Mouse (Mus musculus): Measurements from ENCODE around the gene Fkbp11. TPM values are rescaled to one million over a fixed set of nuclear protein-coding genes. Genes with fewer than 3 reads are reported as not detected.

The Fkbp11 gene
- polyA plus RNA-seq, 1 experiment = not detected

DNA sequence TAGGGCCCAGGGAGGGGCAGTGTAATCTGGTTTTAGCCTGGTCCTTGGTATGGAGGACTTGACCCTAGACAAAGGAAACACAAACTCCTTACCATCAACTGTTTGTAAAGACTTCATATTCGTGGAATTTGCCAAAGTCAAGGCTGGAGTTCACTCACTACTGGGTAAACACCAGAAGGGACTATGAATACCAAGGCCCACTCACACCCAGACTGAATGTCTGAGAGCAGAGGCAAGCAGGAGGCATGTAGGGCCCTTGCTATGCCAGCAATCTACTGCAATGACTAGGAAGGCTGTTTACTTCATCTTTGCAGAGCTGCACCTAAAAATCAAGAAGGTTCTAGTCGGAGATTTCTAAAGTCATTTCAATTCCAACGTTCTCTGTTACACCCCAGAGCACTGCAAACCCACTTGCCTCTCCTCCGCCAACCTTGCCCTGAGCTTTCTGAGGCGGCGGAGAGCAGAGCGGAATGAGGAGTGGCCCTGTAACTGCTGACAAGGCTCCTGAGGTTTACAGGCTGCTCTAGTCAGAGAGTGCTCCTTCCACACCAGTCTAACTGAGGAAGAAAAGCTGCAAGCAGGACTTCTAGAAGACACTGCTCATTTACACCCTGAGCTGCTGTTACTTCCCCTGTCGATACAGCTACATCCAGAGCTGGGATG is 14.9 kb upstream of the Fkbp11 start:
- no peak for TF ChIP-seq POLR2A (IDR thresholded peaks at IDR 0.05; ENCODE audit: insufficient read depth, low read depth, low read length)
- TF ChIP-seq CTCF (IDR thresholded peaks at IDR 0.05; ENCODE audit: insufficient read depth, low read depth, low read length) = no peak
- WGBS = 61% methylated on average over 8 of the region's 8 CpGs
- H3K4me3 ChIP-seq (ENCODE audit: insufficient read depth, low read depth, low read length) = no peak overlapping the region
- peaks cover 32% of the 10 kb centered on the region for H3K4me1 ChIP-seq (ENCODE audit: control insufficient read depth, insufficient read depth, low read length)
- no peak overlapping the region for H3K27ac ChIP-seq (ENCODE audit: insufficient read depth, low read depth, low read length)

DNA sequence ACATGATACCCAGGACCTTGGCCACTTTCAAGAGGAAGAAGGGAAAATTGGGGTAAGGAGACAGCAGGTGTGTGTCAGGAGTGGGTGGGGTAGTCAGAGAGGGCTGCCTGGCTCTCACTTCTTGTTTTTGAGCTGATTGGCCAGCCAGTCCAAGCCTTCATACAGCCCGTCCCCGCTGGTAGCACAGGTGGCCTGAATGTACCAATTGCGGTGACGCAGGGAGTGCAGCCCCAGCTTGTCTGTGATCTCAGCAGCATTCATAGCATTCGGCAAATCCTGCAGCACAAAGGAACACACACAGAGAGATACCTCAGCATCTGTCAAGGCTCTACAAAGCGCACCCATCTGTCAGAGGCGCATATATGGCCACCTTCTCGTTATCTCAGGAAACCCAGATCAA is 12.2 kb upstream of the Fkbp11 start:
- 74% methylated on average over 8 of the region's 8 CpGs for WGBS

DNA sequence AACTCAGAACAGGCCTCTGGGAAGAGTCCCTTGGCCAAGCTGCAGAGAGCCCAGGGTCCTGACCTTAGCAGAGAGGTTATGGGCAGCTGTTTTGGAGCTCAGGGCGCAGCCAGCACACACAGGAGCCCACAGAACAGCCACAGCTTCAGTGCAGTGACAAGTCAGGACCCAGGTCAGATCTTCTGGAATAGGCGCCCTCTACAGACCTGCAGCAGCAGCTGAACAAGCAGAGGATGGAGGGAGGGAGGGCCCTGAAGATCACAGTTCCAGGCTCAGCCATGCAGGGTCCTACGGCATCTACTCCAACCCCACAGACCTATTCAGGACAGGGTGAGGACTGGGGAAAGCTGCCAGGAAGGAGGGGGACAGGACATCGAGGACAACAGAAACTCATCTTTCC is 10.8 kb upstream of the Fkbp11 start:
- WGBS = 69% methylated on average over 4 of the region's 4 CpGs
- no peak overlapping the region for H3K27ac ChIP-seq (ENCODE audit: insufficient read depth, low read depth, low read length)
- H3K4me1 ChIP-seq (ENCODE audit: control insufficient read depth, insufficient read depth, low read length) = peaks cover 20% of the 10 kb centered on the region
- TF ChIP-seq POLR2A (IDR thresholded peaks at IDR 0.05; ENCODE audit: insufficient read depth, low read depth, low read length) (no peak), CTCF (IDR thresholded peaks at IDR 0.05; ENCODE audit: insufficient read depth, low read depth, low read length) (no peak)
- no peak overlapping the region for H3K4me3 ChIP-seq (ENCODE audit: insufficient read depth, low read depth, low read length)

More for the DNA sequence above, 12.2 kb upstream of the Fkbp11 start:
- no peak overlapping the region for H3K27ac ChIP-seq (ENCODE audit: insufficient read depth, low read depth, low read length)
- TF ChIP-seq CTCF (IDR thresholded peaks at IDR 0.05; ENCODE audit: insufficient read depth, low read depth, low read length) (no peak), POLR2A (IDR thresholded peaks at IDR 0.05; ENCODE audit: insufficient read depth, low read depth, low read length) (no peak)
- no peak overlapping the region for H3K4me3 ChIP-seq (ENCODE audit: insufficient read depth, low read depth, low read length)
- peaks cover 27% of the 10 kb centered on the region for H3K4me1 ChIP-seq (ENCODE audit: control insufficient read depth, insufficient read depth, low read length)

DNA sequence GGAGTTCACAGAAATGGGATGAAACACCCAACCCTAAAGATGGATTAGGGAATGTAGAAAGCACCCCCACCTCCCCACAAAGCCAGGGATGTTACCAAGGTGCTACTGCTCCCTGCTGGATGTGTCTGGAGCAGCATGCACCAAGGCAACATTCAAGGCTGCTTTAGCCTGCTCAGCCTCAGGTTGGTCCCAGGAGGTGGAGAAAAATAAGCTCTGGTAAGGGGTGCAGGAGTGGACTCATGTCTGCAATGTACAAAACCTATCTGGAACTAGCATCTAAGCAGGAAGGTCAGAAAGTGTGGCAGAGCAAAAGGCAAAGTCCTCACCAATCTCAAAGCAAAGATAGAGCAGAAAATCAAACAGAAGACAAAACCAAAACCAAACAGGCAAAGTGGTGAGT is 9.9 kb upstream of the Fkbp11 start:
- Histone ChIP-seq H3K4me3 (ENCODE audit: insufficient read depth, low read depth, low read length) (no peak overlapping the region), H3K27ac (ENCODE audit: insufficient read depth, low read depth, low read length) (no peak overlapping the region), H3K4me1 (ENCODE audit: control insufficient read depth, insufficient read depth, low read length) (peaks cover 13% of the 10 kb centered on the region)
- TF ChIP-seq POLR2A (IDR thresholded peaks at IDR 0.05; ENCODE audit: insufficient read depth, low read depth, low read length) = no peak
- TF ChIP-seq CTCF (IDR thresholded peaks at IDR 0.05; ENCODE audit: insufficient read depth, low read depth, low read length) = no peak

DNA sequence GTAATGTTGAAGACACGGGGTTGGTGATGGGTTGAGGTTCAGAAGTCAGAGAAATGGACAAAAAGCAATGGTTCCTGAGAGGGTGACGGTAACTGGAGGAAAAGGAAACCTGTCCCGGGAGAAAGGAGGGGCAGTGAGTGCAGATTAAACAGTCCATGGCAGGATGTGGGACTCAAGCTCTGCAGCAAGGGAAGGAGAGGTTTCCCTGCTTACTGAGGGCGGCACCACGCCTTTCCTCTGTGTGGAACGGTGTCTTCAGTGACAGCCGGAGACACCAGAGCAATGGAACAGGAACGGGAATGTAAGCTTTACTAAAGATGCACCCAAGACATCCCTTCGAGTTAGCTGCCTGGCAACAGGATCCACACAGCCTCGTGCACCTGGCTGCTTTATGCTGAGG is 8.5 kb upstream of the Fkbp11 start:
- H3K27ac ChIP-seq (ENCODE audit: insufficient read depth, low read depth, low read length) = no peak overlapping the region
- TF ChIP-seq CTCF (IDR thresholded peaks at IDR 0.05; ENCODE audit: insufficient read depth, low read depth, low read length) (no peak), POLR2A (IDR thresholded peaks at IDR 0.05; ENCODE audit: insufficient read depth, low read depth, low read length) (no peak)
- H3K4me3 ChIP-seq (ENCODE audit: insufficient read depth, low read depth, low read length) = no peak overlapping the region
- WGBS = 86% methylated on average over 10 of the region's 10 CpGs
- peaks cover 13% of the 10 kb centered on the region for H3K4me1 ChIP-seq (ENCODE audit: control insufficient read depth, insufficient read depth, low read length)

DNA sequence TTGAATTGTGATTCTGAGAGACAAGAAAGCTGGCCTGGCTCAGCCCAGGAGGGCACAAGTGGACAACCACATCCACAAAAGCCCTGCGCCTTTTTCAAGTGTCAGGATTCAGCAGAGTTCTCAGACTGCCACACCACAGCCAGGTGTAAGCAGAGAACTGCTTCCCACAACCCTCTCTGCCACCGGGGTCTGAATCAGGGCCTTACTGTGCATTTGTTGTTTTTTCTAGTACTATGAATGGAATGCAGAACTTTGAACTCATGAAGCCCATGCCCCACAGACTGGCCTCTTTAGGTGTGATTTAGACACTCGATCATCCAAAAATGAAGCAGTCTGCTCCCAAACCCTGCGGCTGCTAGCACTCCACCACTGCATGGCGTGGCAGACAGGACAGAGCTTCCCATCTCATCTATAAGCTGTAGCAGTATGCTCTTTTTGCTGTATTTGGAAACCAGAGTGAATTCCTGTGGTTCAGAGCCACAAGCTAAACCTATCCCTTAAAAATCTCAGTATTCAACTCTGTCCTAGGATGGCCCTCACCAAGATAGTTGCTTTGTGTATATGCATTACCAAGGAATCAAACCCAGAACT is 6.1 kb upstream of the Fkbp11 start:
- WGBS = 85% methylated on average over 5 of the region's 5 CpGs
- H3K4me3 ChIP-seq (ENCODE audit: insufficient read depth, low read depth, low read length) = no peak overlapping the region
- H3K27ac ChIP-seq (ENCODE audit: insufficient read depth, low read depth, low read length) = no peak overlapping the region
- no peak for TF ChIP-seq POLR2A (IDR thresholded peaks at IDR 0.05; ENCODE audit: insufficient read depth, low read depth, low read length)
- TF ChIP-seq CTCF (IDR thresholded peaks at IDR 0.05; ENCODE audit: insufficient read depth, low read depth, low read length) = no peak
- 0 out of 2 replicates have a peak, but pooled peaks cover 4% of the 10 kb centered on the region for H3K4me1 ChIP-seq (ENCODE audit: control insufficient read depth, insufficient read depth, low read length)

DNA sequence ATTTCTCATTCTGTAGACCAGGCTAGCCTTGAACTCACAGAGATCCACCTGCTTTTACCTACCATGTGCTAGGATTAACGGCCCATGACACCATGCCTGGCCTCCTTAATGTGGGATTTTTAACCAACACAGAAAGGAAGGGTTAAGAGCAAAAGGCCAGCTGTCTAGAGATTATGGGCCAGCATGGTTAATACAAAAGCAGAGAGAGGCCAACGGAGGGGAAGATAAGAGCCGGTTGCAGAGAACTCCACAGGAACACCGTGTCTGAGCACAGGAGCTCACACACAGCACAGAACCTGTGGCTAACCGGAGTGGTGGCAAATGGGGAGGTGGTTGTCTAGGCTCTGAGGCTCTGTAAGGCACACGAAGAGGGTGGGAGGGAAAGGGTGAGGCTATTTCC is 5.4 kb upstream of the Fkbp11 start:
- peaks cover 4% of the 10 kb centered on the region; the same call in 1 of the 2 replicates for H3K4me1 ChIP-seq (ENCODE audit: control insufficient read depth, insufficient read depth, low read length)
- 70% methylated on average over 6 of the region's 6 CpGs for WGBS
- no peak overlapping the region for H3K27ac ChIP-seq (ENCODE audit: insufficient read depth, low read depth, low read length)
- H3K4me3 ChIP-seq (ENCODE audit: insufficient read depth, low read depth, low read length) = no peak overlapping the region
- TF ChIP-seq POLR2A (IDR thresholded peaks at IDR 0.05; ENCODE audit: insufficient read depth, low read depth, low read length) (no peak), CTCF (IDR thresholded peaks at IDR 0.05; ENCODE audit: insufficient read depth, low read depth, low read length) (no peak)

DNA sequence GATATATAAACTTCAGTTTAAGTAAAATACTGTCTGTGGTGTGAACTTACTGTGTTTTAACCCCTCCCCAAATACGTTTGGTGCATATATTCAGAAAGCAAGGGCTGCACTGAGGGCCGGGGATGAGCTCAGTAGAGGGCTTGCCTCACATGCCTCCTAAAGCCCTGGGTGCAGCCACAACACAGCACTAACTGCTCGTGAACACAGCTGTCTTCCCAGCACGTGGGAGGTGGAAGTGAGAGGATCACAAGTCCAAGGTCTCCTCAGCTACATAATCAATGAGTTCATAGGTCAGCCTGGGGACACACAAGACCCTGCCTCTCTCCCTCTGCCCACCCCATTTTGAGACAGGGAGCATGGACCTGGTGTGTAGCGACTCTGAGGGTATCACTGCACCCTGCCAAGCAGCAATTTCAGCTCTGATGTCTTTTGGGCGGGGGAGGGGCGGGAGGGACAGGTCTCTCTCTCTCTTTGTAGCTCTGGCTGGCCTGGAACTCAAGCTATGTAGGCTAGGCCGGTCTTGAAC is 4.1 kb upstream of the Fkbp11 start:
- Histone ChIP-seq H3K4me1 (ENCODE audit: control insufficient read depth, insufficient read depth, low read length) (peaks cover 16% of the 10 kb centered on the region), H3K27ac (ENCODE audit: insufficient read depth, low read depth, low read length) (no peak overlapping the region), H3K4me3 (ENCODE audit: insufficient read depth, low read depth, low read length) (no peak overlapping the region)
- no peak for TF ChIP-seq POLR2A (IDR thresholded peaks at IDR 0.05; ENCODE audit: insufficient read depth, low read depth, low read length)
- TF ChIP-seq CTCF (IDR thresholded peaks at IDR 0.05; ENCODE audit: insufficient read depth, low read depth, low read length) = no peak
- WGBS = 59% methylated on average over 8 of the region's 8 CpGs

DNA sequence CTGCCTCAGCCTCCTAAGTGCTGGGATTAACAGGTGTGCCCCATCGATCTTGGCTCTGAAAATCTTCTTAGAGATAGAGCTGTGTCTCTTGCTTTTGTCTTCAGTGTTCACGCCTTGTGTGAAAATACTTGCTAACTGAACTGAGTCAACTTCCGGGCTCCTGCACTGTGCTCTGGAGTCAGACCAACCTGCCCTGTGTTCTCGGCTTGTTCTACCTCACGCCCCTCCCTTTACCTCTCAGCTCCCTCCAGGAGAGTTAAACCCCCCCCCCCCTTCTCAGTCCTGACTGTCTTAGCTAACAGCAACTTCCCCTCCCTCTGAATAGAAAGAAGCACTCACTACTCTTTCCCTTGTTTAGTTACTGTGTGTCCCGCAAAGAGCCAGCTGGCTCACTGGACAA is 2.8 kb upstream of the Fkbp11 start:
- Histone ChIP-seq H3K4me1 (ENCODE audit: control insufficient read depth, insufficient read depth, low read length) (peaks cover 18% of the 10 kb centered on the region), H3K27ac (ENCODE audit: insufficient read depth, low read depth, low read length) (no peak overlapping the region), H3K4me3 (ENCODE audit: insufficient read depth, low read depth, low read length) (no peak overlapping the region)
- 69% methylated on average over 6 of the region's 6 CpGs for WGBS
- TF ChIP-seq CTCF (IDR thresholded peaks at IDR 0.05; ENCODE audit: insufficient read depth, low read depth, low read length) = no peak
- TF ChIP-seq POLR2A (IDR thresholded peaks at IDR 0.05; ENCODE audit: insufficient read depth, low read depth, low read length) = no peak

Data from olfactory bulb, adult 2 months (tissue).